Mouse (Mus musculus): ENCODE measurements around the gene Tyrobp. TPM values are rescaled to one million over a fixed set of nuclear protein-coding genes. Genes with fewer than 3 reads are reported as not detected.
A peak's percentile ranks its signal among the peaks of the same experiment; 100 is the strongest.

The Tyrobp gene
- total RNA-seq, 2 experiments from 2014 or later: 18.6 to 19.9 TPM

- intact Hi-C loops (cut with DNase I): no loop called here
- peak in 1 of 2 experiments; percentile 12 for DNase-seq
Measured at GRCm38 (mm10) chr7:30457629-30458330, 44.2 kb downstream of the Tyrobp start, which contains the start of the genes Kirrel2 and Nphs1. Gene Kirrel2, minus strand, starts transcription at chr7:30457690. Gene Nphs1, plus strand, starts transcription at chr7:30458315.

DNA sequence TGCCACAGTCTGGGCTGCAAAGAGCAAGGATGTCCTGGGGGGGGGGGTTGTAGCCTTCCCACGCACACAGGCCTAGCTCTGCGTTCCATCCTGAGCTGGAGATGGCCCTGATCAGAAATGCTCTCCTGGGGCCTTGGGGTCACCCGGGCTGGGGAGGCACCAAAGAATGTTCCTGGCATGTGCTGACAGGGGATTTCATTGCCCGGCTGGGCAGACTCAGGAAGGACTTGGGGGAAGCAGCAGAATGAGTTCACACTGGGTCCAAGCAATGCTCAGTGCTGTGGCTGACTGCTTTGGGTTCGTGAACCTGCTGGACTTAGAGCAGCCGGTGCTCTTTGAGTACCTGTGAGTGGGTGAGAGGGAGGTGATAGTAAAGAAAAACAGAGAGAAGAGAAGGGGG, 45.9 kb downstream of the Tyrobp start:
- intact Hi-C loops (cut with DNase I): no loop called here
- no peak for DNase-seq

DNA sequence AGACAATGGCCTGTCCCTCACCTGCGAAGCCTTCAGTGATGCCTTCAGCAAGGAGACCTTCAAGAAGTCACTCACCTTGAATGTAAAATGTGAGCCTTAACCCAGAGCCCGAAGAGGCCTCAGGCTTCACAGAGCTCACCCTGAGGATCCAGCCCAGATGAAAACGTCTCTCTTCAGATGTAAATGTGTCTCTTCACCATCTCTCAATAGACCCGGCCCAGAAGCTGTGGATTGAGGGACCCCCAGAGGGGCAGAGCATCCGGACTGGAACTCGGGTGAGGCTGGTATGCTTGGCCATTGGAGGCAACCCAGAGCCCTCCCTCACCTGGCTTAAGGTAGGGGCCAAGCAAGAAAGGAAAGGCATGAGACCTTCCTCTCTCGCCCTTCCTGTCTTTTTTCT, 50.0 kb downstream of the Tyrobp start:
- intact Hi-C loops (cut with DNase I): no loop called here
- no peak for DNase-seq

GRCm38 (mm10) chr7:30463996-30464395, 50.4 kb downstream of the Tyrobp start:
- DNase-seq: no peak
- intact Hi-C loops (cut with DNase I): no loop called here

DNA sequence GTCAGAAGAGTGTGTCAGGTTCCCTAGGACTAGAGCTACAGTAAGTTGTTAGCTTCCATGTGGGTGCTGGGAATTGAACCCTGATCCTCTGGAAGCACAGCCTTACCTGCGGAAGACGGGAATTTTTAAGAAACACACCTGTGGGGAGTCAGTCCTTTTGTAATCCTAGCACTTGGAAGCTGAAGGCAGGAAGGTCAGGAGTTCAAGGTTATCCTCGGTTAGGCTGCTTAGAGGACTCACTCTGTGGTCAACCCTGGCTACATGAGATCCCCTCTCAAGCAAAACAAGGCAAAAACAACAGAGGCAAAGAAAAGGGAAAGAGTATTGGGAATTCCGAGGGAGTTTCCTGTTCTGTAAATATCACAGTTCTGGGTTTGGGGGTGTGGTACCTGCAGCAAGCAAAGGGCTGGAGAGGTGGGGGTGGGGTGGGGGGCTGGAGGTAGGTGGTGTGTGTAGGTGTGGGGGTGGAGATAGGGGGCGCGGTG, 51.3 kb downstream of the Tyrobp start:
- DNase-seq: no peak
- intact Hi-C loops (cut with DNase I): no loop called here

Other genes starting within 250 kb of the Tyrobp start
- gene Zfp146, start 244.0 kb upstream of the Tyrobp start, total RNA-seq (2021): 10 to 100 TPM; 29.6 to 34.9 TPM
- gene Cox7a1, start 229.6 kb upstream of the Tyrobp start, total RNA-seq (2021): 1,000 to 10,000 TPM; 1,873 to 1,882 TPM
- gene Capns1, start 214.9 kb upstream of the Tyrobp start, total RNA-seq (2021): 100 to 1,000 TPM; 285 to 301 TPM
- 10 to 100 TPM; 52.8 to 55.5 TPM for gene Polr2i, start 181.8 kb upstream of the Tyrobp start, total RNA-seq (2021)
- 10 to 100 TPM; 47.4 to 60.8 TPM for gene Tbcb, start 181.5 kb upstream of the Tyrobp start, total RNA-seq (2021)
- gene Ovol3, start 178.0 kb upstream of the Tyrobp start, total RNA-seq (2021): not detected
- under 1 TPM; 0.22 to 0.43 TPM for gene Thap8, start 133.7 kb upstream of the Tyrobp start, total RNA-seq (2021)
- 1 to 10 TPM; 2.7 to 2.9 TPM for gene Wdr62, start 133.3 kb upstream of the Tyrobp start, total RNA-seq (2021)
- gene Clip3, start 122.0 kb upstream of the Tyrobp start, total RNA-seq (2021): 10 to 100 TPM in 1 of 2 experiments, 1 to 10 TPM in 1; 7.0 to 14.1 TPM
- 10 to 100 TPM; 22.0 to 23.0 TPM for gene Alkbh6, start 105.0 kb upstream of the Tyrobp start, total RNA-seq (2021)
- gene Syne4, start 99.0 kb upstream of the Tyrobp start, total RNA-seq (2021): 1 to 10 TPM; 1.4 to 1.8 TPM
- under 1 TPM; 0.85 to 0.88 TPM for gene E130208F15Rik, start 92.0 kb upstream of the Tyrobp start, total RNA-seq (2021)
- 10 to 100 TPM; 12.1 to 12.8 TPM for gene Sdhaf1, start 89.9 kb upstream of the Tyrobp start, total RNA-seq (2021)
- gene Lrfn3, start 51.0 kb upstream of the Tyrobp start, total RNA-seq (2021): 1 to 10 TPM in 1 of 2 experiments, under 1 TPM in 1; 0.83 to 1.2 TPM
- 1 to 10 TPM; 1.2 to 1.3 TPM for gene Hcst, start 6.1 kb downstream of the Tyrobp start, total RNA-seq (2021)
- under 1 TPM; 0.67 to 0.71 TPM for gene Nfkbid, start 8.0 kb downstream of the Tyrobp start, total RNA-seq (2021)
- 1 to 10 TPM; 4.0 to 4.4 TPM for gene Aplp1, start 31.8 kb downstream of the Tyrobp start, total RNA-seq (2021)
- not detected for gene Kirrel2, start 43.9 kb downstream of the Tyrobp start, total RNA-seq (2021)
- not detected for gene Nphs1, start 44.6 kb downstream of the Tyrobp start, total RNA-seq (2021)
- gene Prodh2, start 79.9 kb downstream of the Tyrobp start, total RNA-seq (2021): not detected
- gene Arhgap33, start 121.3 kb downstream of the Tyrobp start, total RNA-seq (2021): 1 to 10 TPM; 2.7 to 3.2 TPM
- 100 to 1,000 TPM; 425 to 488 TPM for gene Hspb6, start 138.4 kb downstream of the Tyrobp start, total RNA-seq (2021)
- 1 to 10 TPM; 4.6 to 5.3 TPM for gene Proser3, start 138.5 kb downstream of the Tyrobp start, total RNA-seq (2021)
- 10 to 100 TPM; 14.4 to 16.4 TPM for gene Lin37, start 146.1 kb downstream of the Tyrobp start, total RNA-seq (2021)
- 10 to 100 TPM; 63.8 to 65.6 TPM for gene U2af1l4, start 149.5 kb downstream of the Tyrobp start, total RNA-seq (2021)
- 1 to 10 TPM; 1.9 to 2.4 TPM for gene Gm49396, start 149.6 kb downstream of the Tyrobp start, total RNA-seq (2021)
- gene Psenen, start 149.9 kb downstream of the Tyrobp start, total RNA-seq (2021): 10 to 100 TPM; 66.3 to 67.3 TPM
- 1 to 10 TPM; 1.9 to 2.5 TPM for gene Igflr1, start 151.7 kb downstream of the Tyrobp start, total RNA-seq (2021)
- gene Kmt2b, start 175.0 kb downstream of the Tyrobp start, total RNA-seq (2021): 10 to 100 TPM; 22.6 to 26.9 TPM
- gene Zbtb32, start 185.1 kb downstream of the Tyrobp start, total RNA-seq (2021): not detected
- gene Upk1a, start 199.1 kb downstream of the Tyrobp start, total RNA-seq (2021): under 1 TPM; 0.34 to 0.38 TPM
- gene Cox6b1, start 212.4 kb downstream of the Tyrobp start, total RNA-seq (2021): 1,000 to 10,000 TPM; 4,389 to 4,822 TPM
- gene Etv2, start 222.1 kb downstream of the Tyrobp start, total RNA-seq (2021): not detected
- 10 to 100 TPM; 49.1 to 53.1 TPM for gene Rbm42, start 236.6 kb downstream of the Tyrobp start, total RNA-seq (2021)

Measured in heart, postnatal 14 days (tissue).